Mouse (Mus musculus) G1E-ER4 (cell line): ENCODE results near the gene Aldh3b2. TPM values are rescaled to one million over a fixed set of nuclear protein-coding genes. Genes with fewer than 3 reads are reported as not detected.

Experiments
- GATA1 ChIP-seq: IDR thresholded peaks from one replicate; pipeline ENCODE4 v1.8.0; 2012; ENCODE audit warnings: low read length, inconsistent platforms
- polyA plus RNA-seq: library from polyadenylated mRNA; stranded (reverse); fragments of >175 nt; gene quantifications from 2 replicates; pipeline ENCODE4 v1.2.3, GENCODE M21; 2012

Aldh3b2 gene
- polyA plus RNA-seq, 1 experiment: not detected

DNA sequence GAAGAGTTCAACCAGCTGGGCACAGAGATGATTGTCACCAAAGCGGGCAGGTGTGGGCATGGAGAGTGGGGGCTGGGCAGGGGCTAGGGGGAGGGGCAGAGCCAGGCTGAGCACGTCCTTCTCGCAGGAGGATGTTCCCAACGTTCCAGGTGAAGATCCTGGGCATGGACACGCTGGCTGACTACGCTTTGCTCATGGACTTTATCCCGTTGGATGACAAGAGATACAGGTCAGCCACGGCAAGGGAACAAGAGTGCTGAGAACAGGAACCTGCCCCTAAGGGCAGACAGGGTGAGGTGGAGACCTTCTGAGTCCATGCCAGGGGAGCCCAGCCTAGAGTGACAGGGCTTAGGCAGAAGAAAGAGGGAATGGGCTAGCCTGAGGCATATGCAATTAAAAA is 24.6 kb downstream of the Aldh3b2 start:
- TF ChIP-seq GATA1: no peak

GRCm38 (mm10) chr19:3997231-3997630 is 25.1 kb downstream of the Aldh3b2 start:
- no peak for TF ChIP-seq GATA1

DNA sequence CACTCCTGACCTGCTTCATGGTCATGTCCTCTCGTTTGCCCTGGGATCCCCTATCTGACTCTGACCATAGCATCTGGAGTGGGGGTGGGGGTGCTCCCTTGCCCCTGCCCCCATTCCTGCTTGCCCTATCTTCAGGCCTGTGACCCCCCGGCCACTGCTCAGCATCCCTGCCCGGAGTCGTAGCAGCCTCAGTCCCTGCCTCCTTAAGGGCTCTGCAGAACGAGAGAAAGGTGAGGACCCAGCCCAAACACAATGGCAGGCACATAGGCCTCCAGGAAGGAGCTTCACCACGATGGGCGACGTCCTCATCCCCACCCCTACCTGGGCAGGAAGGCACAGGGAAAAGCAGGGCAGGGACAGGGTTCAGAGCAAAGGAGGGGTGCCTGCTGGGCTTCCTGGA is 26.2 kb downstream of the Aldh3b2 start:
- TF ChIP-seq GATA1: no peak

- TF ChIP-seq GATA1: no peak
Observed at GRCm38 (mm10) chr19:3999121-3999730, 27.1 kb downstream of the Aldh3b2 start.

GRCm38 (mm10) chr19:4000119-4000900 is 28.2 kb downstream of the Aldh3b2 start, which contains the start of the genes Nudt8 and Gm49405:
Gene Nudt8 (plus strand): TSS chr19:4000580.
Gene Gm49405 (plus strand): TSS chr19:4000626.
- no peak for TF ChIP-seq GATA1

DNA sequence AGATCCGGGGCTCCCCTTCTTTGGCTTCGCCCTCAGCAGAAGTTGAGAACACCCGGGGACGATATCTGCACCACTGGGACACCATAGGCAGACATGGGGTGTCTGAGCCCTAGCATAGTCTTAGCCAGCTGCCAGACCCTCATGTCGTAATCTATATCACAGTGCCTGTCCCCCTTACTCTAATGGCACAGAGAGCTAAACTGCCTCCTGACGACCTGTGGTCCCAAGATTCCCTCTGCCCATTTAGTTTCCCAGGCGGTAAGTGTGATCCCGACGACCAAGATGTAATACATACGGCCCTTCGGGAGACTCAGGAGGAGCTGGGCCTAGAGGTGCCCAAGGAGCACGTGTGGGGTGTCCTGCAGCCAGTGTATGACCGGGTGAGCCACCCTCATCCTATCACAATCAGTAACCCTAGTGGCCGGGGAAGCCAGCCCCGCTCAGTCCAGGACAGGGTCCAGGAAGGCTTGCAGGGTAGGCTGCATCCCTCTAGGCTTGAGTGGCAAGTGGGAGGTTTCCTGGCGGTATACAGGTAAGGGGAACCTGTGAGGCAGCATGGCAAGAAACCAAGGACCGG is 28.9 kb downstream of the Aldh3b2 start:
- TF ChIP-seq GATA1: no peak

GRCm38 (mm10) chr19:4001752-4002151 is 29.6 kb downstream of the Aldh3b2 start:
- TF ChIP-seq GATA1: no peak

- TF ChIP-seq GATA1: no peak
Observed at GRCm38 (mm10) chr19:4003112-4003511, 31.0 kb downstream of the Aldh3b2 start, which contains the start of gene Doc2g. Gene Doc2g (plus strand): TSS chr19:4003313.

DNA sequence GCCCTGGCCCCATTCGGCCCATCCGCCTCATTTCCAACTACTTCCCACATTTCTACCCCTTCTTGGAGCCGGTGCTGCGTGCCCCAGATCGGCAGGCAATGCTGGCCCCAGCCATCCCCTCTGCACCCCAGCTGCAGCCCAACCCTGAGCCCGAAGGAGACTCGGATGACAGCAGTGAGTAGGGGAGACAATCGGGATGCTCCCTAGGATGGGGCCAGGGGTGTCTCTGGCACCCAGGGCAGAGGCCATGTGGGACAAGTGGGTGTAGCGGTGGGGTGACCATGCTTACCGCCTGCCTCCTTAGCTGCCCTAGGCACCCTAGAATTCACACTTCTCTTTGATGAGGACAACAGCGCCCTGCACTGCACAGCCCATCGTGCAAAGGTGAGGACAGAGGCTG is 31.5 kb downstream of the Aldh3b2 start:
- no peak for TF ChIP-seq GATA1

DNA sequence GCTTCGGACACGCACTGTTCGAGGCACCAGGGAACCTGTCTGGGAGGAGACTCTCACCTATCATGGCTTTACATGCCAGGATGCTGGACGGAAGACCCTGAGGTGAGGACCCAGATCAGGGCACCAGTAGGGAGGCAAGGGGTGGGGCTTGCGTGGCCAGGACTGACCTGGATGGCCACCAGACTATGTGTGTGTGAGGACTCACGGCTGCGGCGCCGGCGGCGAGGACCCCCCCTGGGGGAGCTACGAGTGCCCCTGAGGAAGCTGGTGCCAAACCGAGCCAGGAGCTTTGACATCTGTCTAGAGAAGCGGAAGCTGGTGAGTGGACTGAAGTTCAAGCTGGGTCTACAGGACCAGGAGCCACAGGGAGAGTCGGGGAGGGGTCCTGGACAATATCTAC is 32.2 kb downstream of the Aldh3b2 start:
- TF ChIP-seq GATA1: no peak

DNA sequence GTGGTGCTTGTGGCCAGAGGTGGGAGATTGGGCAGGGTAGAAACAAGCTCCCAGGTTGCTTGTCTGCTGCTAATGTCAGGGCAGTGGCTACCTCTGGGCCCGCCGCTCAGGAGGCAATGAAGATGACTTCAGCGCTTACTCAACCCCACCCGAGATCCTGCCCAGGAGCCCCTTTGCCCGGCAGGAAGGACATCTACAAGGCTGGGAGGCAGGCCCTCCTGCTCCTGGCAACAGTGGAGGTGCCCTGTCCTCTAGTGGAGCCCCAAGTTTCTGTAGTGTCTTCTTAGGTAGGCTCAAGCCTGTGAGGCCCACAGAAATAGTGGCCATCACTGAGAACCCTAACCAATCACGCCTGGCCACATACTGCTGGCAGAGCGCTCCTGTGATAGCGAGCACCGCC is 33.0 kb downstream of the Aldh3b2 start:
- TF ChIP-seq GATA1: no peak

DNA sequence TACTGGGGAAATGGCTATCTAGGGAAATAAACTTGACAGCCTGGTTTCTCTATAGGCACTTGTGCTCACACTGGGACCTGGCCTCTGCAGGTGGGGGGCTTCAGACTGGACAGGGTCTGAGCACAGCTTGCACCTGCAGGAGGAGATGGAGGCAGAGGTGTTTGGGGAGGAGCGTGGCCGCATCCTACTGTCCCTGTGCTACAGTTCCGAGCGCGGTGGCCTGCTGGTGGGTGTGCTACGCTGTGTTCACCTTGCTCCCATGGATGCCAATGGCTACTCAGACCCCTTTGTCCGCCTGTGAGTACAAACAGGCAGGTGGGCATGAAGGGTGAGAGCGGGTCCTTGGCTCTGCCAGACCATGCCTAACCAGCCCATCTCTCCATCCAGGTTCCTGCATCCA is 33.8 kb downstream of the Aldh3b2 start:
- TF ChIP-seq GATA1: no peak

DNA sequence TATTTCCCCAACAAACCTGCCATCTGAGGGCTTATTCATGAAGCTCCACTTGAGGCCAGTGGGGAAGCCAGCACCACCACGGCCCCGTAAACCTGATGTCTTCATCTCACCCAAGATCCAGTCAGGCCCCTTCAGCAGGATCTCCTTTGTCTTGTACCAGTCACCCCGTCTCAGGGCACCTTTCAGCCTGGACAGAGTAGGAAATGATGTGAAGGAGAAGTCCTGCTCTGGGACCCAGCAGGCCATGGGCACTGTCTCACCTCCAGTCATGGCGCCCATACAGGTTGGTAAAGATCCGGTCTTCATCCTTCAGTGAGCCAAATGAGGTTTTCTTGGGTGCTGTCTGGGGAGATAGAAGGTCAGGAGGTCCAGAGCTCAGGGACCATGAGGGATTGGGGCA is 39.0 kb downstream of the Aldh3b2 start:
- no peak for TF ChIP-seq GATA1

GRCm38 (mm10) chr19:4012432-4013022 is 40.4 kb downstream of the Aldh3b2 start, which contains the start of gene Ndufv1:
Gene Ndufv1 (minus strand): TSS chr19:4012806.
- no peak for TF ChIP-seq GATA1

DNA sequence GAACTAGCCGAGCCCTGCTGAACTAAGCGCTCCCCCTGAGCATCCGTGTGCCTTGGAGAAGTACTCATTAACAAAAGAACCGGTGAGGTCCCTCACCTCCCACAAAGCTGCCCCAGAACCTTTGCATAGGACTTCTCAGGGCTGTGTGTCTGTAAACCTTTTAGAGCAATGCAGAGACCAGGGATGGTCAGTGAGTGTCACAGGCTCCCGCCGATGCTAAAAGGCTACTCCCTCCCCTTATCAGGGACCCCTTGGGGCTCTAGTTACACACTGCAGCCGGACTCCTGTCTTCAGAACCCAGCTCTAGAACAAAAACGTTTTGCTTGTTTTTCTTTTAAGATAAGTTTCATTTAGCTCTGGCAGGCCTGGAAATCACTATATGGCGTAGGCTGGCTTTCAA is 40.9 kb downstream of the Aldh3b2 start:
- no peak for TF ChIP-seq GATA1

- TF ChIP-seq GATA1: no peak
Observed at GRCm38 (mm10) chr19:4014802-4015201, 42.7 kb downstream of the Aldh3b2 start.
